Mouse (Mus musculus) MEL (cell line): ENCODE data around the gene Lig3. TPM values are rescaled to one million over a fixed set of nuclear protein-coding genes. Genes with fewer than 3 reads are reported as not detected.

ENCODE experiments used
- DNase-seq: peaks from one replicate; pipeline ENCODE4 v3.0.0; 2011; ENCODE audit warnings: low read depth, low spot score
- H3K27ac ChIP-seq: 2 replicates; pipeline ENCODE4 v1.5.1; 2012; ENCODE audit warnings: low read depth, mild to moderate bottlenecking, control low read depth, low read length, moderate library complexity; ENCODE audit not compliant: control insufficient read depth
- H3K27me3 ChIP-seq, 2 experiments: fragments of 150-350 bp in 1 of 2; sonication (generic) in 1 of 2; 2 replicates each; pipeline ENCODE4 v1.6.1; 2012; ENCODE audit warnings: low read length in 2 of 2, mild to moderate bottlenecking in 2 of 2, improper control_type of control experiment in 1 of 2, moderate library complexity in 1 of 2; ENCODE audit not compliant: insufficient read depth in 2 of 2, control insufficient read depth in 1 of 2
- H3K36me3 ChIP-seq, 2 experiments: 2 replicates each; pipeline ENCODE4 v1.6.1; 2012 to 2014; ENCODE audit warnings: low read length in 2 of 2, improper control_type of control experiment in 1 of 2, inconsistent platforms in 1 of 2, mild to moderate bottlenecking in 1 of 2; ENCODE audit not compliant: insufficient read depth in 2 of 2, control insufficient read depth in 1 of 2
- H3K4me1 ChIP-seq, 2 experiments: fragments of 150-350 bp in 1 of 2; sonication (generic) in 1 of 2; 2 replicates each; pipeline ENCODE4 v1.6.1; 2012; ENCODE audit warnings: low read length in 2 of 2, improper control_type of control experiment in 1 of 2, mild to moderate bottlenecking in 1 of 2; ENCODE audit not compliant: insufficient read depth in 2 of 2, control insufficient read depth in 1 of 2
- H3K4me3 ChIP-seq, 2 experiments: fragments of 150-350 bp in 1 of 2; sonication (generic) in 1 of 2; 2 replicates each; pipeline ENCODE4 v1.5.1; 2012; ENCODE audit warnings: low read depth in 2 of 2, low read length in 2 of 2, mild to moderate bottlenecking in 2 of 2, moderate library complexity in 2 of 2, control low read depth in 1 of 2, improper control_type of control experiment in 1 of 2; ENCODE audit not compliant: control insufficient read depth in 1 of 2, insufficient read depth in 1 of 2
- H3K79me2 ChIP-seq: 2 replicates; pipeline ENCODE4 v1.6.1; 2012; ENCODE audit warnings: mild to moderate bottlenecking, low read length, moderate library complexity; ENCODE audit not compliant: control insufficient read depth, poor library complexity, insufficient read depth
- H3K9ac ChIP-seq: 2 replicates; pipeline ENCODE4 v1.6.1; 2012; ENCODE audit warnings: low read depth, mild to moderate bottlenecking, control low read depth, low read length, moderate library complexity; ENCODE audit not compliant: control insufficient read depth, poor library complexity, severe bottlenecking
- H3K9me3 ChIP-seq: fragments of 150-350 bp; sonication (generic); replicated peaks from 2 replicates; pipeline ENCODE4 v1.6.1; 2012; ENCODE audit warnings: mild to moderate bottlenecking, low read length, improper control_type of control experiment, moderate library complexity; ENCODE audit not compliant: insufficient read depth
- CHD2 ChIP-seq: IDR thresholded peaks from 2 replicates; pipeline ENCODE4 v1.6.1; 2011; ENCODE audit warnings: low read length, improper control_type of control experiment
- E2F4 ChIP-seq: IDR thresholded peaks from 2 replicates; pipeline ENCODE4 v1.6.1; 2011; ENCODE audit warnings: low read depth, low read length, improper control_type of control experiment, borderline replicate concordance
- ELF1 ChIP-seq: IDR thresholded peaks from 2 replicates; pipeline ENCODE4 v1.6.1; 2014; ENCODE audit warnings: low read depth, mild to moderate bottlenecking, inconsistent platforms, low read length, improper control_type of control experiment, moderate library complexity
- EP300 ChIP-seq, 2 experiments: IDR thresholded peaks; 2 replicates each; pipeline ENCODE4 v1.6.1; 2011; ENCODE audit warnings: improper control_type of control experiment in 2 of 2, low read length in 2 of 2, low read depth in 1 of 2, mild to moderate bottlenecking in 1 of 2
- ETS1 ChIP-seq: IDR thresholded peaks from 2 replicates; pipeline ENCODE4 v1.6.1; 2012; ENCODE audit warnings: low read depth, mild to moderate bottlenecking, inconsistent platforms, low read length, improper control_type of control experiment, moderate library complexity
- GABPA ChIP-seq: IDR thresholded peaks from 2 replicates; pipeline ENCODE4 v1.6.1; 2012; ENCODE audit warnings: low read depth, mild to moderate bottlenecking, inconsistent platforms, low read length, improper control_type of control experiment, moderate library complexity
- GATA1 ChIP-seq: IDR thresholded peaks from 2 replicates; pipeline ENCODE4 v1.6.1; 2011; ENCODE audit warnings: low read depth, low read length, improper control_type of control experiment
- KAT2A ChIP-seq: conservative IDR thresholded peaks from 2 replicates; pipeline ENCODE4 v1.6.1; 2012; ENCODE audit warnings: low read depth, low read length, improper control_type of control experiment, inconsistent platforms
- MAFK ChIP-seq: IDR thresholded peaks from 2 replicates; pipeline ENCODE4 v1.6.1; 2011; ENCODE audit warnings: low read depth, mild to moderate bottlenecking, low read length, improper control_type of control experiment, borderline replicate concordance
- MAX ChIP-seq: IDR thresholded peaks from 2 replicates; pipeline ENCODE4 v1.6.1; 2011; ENCODE audit warnings: low read length, improper control_type of control experiment
- MXI1 ChIP-seq: IDR thresholded peaks from 2 replicates; pipeline ENCODE4 v1.6.1; 2011; ENCODE audit warnings: mild to moderate bottlenecking, low read depth, low read length, improper control_type of control experiment
- MYC ChIP-seq: IDR thresholded peaks from 2 replicates; pipeline ENCODE4 v1.6.1; 2011; ENCODE audit warnings: low read depth, mild to moderate bottlenecking, low read length, improper control_type of control experiment, moderate library complexity
- NELFE ChIP-seq: IDR thresholded peaks from 2 replicates; pipeline ENCODE4 v1.6.1; 2011; ENCODE audit warnings: low read depth, low read length, improper control_type of control experiment
- NRF1 ChIP-seq: IDR thresholded peaks from 2 replicates; pipeline ENCODE4 v1.6.1; 2014; ENCODE audit warnings: low read depth, mild to moderate bottlenecking, inconsistent platforms, low read length, improper control_type of control experiment, moderate library complexity; ENCODE audit not compliant: poor library complexity, insufficient read depth, severe bottlenecking
- POLR2A ChIP-seq, 2 experiments: IDR thresholded peaks; 2 replicates each; pipeline ENCODE4 v1.6.1; 2011 to 2012; ENCODE audit warnings: low read length in 2 of 2, mild to moderate bottlenecking in 2 of 2, control low read depth in 1 of 2, improper control_type of control experiment in 1 of 2, low read depth in 1 of 2, moderate library complexity in 1 of 2; ENCODE audit not compliant: control insufficient read depth in 1 of 2, insufficient read depth in 1 of 2, poor library complexity in 1 of 2
- POLR2AphosphoS5 ChIP-seq: IDR thresholded peaks from 2 replicates; pipeline ENCODE4 v1.6.1; 2012; ENCODE audit warnings: low read depth, borderline replicate concordance, mild to moderate bottlenecking, inconsistent platforms, low read length, moderate library complexity, mixed read lengths
- RAD21 ChIP-seq: IDR thresholded peaks from 2 replicates; pipeline ENCODE4 v1.6.1; 2011; ENCODE audit warnings: mild to moderate bottlenecking, low read depth, low read length, improper control_type of control experiment
- RCOR1 ChIP-seq: IDR thresholded peaks from 2 replicates; pipeline ENCODE4 v1.6.1; 2012; ENCODE audit warnings: low read depth, mild to moderate bottlenecking, inconsistent platforms, low read length, improper control_type of control experiment
- SIN3A ChIP-seq: IDR thresholded peaks from 2 replicates; pipeline ENCODE4 v1.6.1; 2012; ENCODE audit warnings: low read length, improper control_type of control experiment, inconsistent platforms
- SMC3 ChIP-seq: IDR thresholded peaks from 2 replicates; pipeline ENCODE4 v1.6.1; 2011; ENCODE audit warnings: low read depth, low read length, improper control_type of control experiment
- TCF12 ChIP-seq: IDR thresholded peaks from 2 replicates; pipeline ENCODE4 v1.6.1; 2014; ENCODE audit warnings: low read depth, mild to moderate bottlenecking, inconsistent platforms, low read length, improper control_type of control experiment, moderate library complexity
- ZMIZ1 ChIP-seq: IDR thresholded peaks from 2 replicates; pipeline ENCODE4 v1.6.1; 2012; ENCODE audit warnings: low read depth, mild to moderate bottlenecking, inconsistent platforms, low read length, improper control_type of control experiment, moderate library complexity
- polyA plus RNA-seq, 2 experiments: library from polyadenylated mRNA; stranded (reverse) in 1 of 2; unstranded in 1 of 2; fragments of >175 nt in 1 of 2; fragments of >200 nt in 1 of 2; gene quantifications; 2 replicates each; pipeline versions ENCODE4 v1.2.1 to v1.2.4; 2012; ENCODE audit warnings: low replicate concordance in 2 of 2, low read depth in 1 of 2; ENCODE audit not compliant: insufficient read length in 2 of 2, insufficient read depth in 1 of 2, missing spikeins in 1 of 2
- total RNA-seq: library from RNA; depleted of rRNA; stranded (reverse); fragments of 300-350 nt; gene quantifications from 2 replicates; pipeline ENCODE4 v1.2.3, GENCODE M21; 2012

The Lig3 gene
- total and polyA plus RNA-seq, 3 experiments = 48.5 to 89.2 TPM; not detected in 1

- peaks cover 6 to 7% of the 10 kb centered on the region in 2 experiments for H3K4me1 ChIP-seq
- no peaks in the 10 kb centered on the region for H3K79me2 ChIP-seq
- peaks cover 2 to 7% of the 10 kb centered on the region in 2 experiments; a peak in 3 of 4 replicates for H3K36me3 ChIP-seq
- no peak overlapping the region for H3K9ac ChIP-seq
- H3K9me3 ChIP-seq = no peaks in the 10 kb centered on the region
- DNase-seq = no peak
- H3K27ac ChIP-seq = no peak overlapping the region
- no peaks in the 10 kb centered on the region for H3K27me3 ChIP-seq
- no peak for TF ChIP-seq MAX
- TF ChIP-seq ETS1 = no peak
- TF ChIP-seq ZMIZ1 = no peak
- TF ChIP-seq POLR2A (IDR thresholded peaks at IDR 0.05; ENCODE audit: control insufficient read depth in 1 of 2, insufficient read depth in 1 of 2, low read depth in 1 of 2, low read length in 2 of 2, poor library complexity in 1 of 2) = no peak
- TF ChIP-seq GABPA = no peak
- TF ChIP-seq MXI1 = no peak
- TF ChIP-seq CHD2 = no peak
- TF ChIP-seq TCF12 = no peak
- TF ChIP-seq EP300 (IDR thresholded peaks at IDR 0.05; ENCODE audit: low read depth in 1 of 2, low read length in 2 of 2) = no peak
- TF ChIP-seq, all 39 proteins: peak for 0
- no peak overlapping the region for H3K4me3 ChIP-seq
Observed at GRCm38 (mm10) chr11:82838511-82838910, 57.6 kb downstream of the Lig3 start.

GRCm38 (mm10) chr11:82844771-82845414 is 64.0 kb downstream of the Lig3 start:
- no peaks in the 10 kb centered on the region for H3K9me3 ChIP-seq
- peaks cover 3% of the 10 kb centered on the region for H3K79me2 ChIP-seq
- no peaks in the 10 kb centered on the region for H3K27me3 ChIP-seq
- peaks cover 21 to 31% of the 10 kb centered on the region in 2 experiments for H3K4me1 ChIP-seq
- peak overlapping the region; percentile 88 for H3K27ac ChIP-seq
- no peak for DNase-seq
- TF ChIP-seq GABPA (0 out of 2 replicates have a peak, but pooled peaks have one; percentile 20), SMC3 (no peak), POLR2A (IDR thresholded peaks at IDR 0.05; ENCODE audit: control insufficient read depth in 1 of 2, insufficient read depth in 1 of 2, low read depth in 1 of 2, low read length in 2 of 2, poor library complexity in 1 of 2) (0 out of 4 replicates have a peak, but pooled peaks of 1 of the 2 experiments have one; percentile 13), TCF12 (no peak), SIN3A (no peak)
- TF ChIP-seq, all 39 proteins: peak for 2
- Histone ChIP-seq H3K36me3 (peaks cover 0 to 32% of the 10 kb centered on the region in 2 experiments; a peak in 2 of 4 replicates), H3K4me3 (peak overlapping the region; percentile 52 to 53), H3K9ac (peak overlapping the region; percentile 67)

- H3K4me1 ChIP-seq = peaks cover 21 to 31% of the 10 kb centered on the region in 2 experiments
- TF ChIP-seq KAT2A (no peak), MXI1 (peak; percentile 91), MAFK (no peak), NELFE (peak; percentile 50; the same call in 1 of the 2 replicates), NRF1 (no peak), ELF1 (no peak), POLR2AphosphoS5 (no peak), TCF12 (peak; percentile 41; the same call in 1 of the 2 replicates), ETS1 (peak; percentile 57), MAX (peak; percentile 98), MYC (peak; percentile 95), RAD21 (no peak), GATA1 (no peak), RCOR1 (peak; percentile 14; the same call in 1 of the 2 replicates), CHD2 (no peak), SMC3 (no peak), E2F4 (no peak)
Observed at GRCm38 (mm10) chr11:82845415-82846078, 64.6 kb downstream of the Lig3 start.

More at GRCm38 (mm10) chr11:82845415-82846078, 64.6 kb downstream of the Lig3 start:
- peak overlapping the region; percentile 88 for H3K27ac ChIP-seq
- peaks cover 3% of the 10 kb centered on the region for H3K79me2 ChIP-seq
- peak overlapping the region; percentile 53 to 59 for H3K4me3 ChIP-seq
- peak overlapping the region; percentile 67 for H3K9ac ChIP-seq
- H3K27me3 ChIP-seq = no peaks in the 10 kb centered on the region
- DNase-seq = peak; percentile 92
- H3K9me3 ChIP-seq = no peaks in the 10 kb centered on the region
- H3K36me3 ChIP-seq = peaks cover 0 to 32% of the 10 kb centered on the region in 2 experiments; a peak in 2 of 4 replicates
